Mouse (Mus musculus): ENCODE measurements around the gene Sypl2.

Gene Sypl2

DNA sequence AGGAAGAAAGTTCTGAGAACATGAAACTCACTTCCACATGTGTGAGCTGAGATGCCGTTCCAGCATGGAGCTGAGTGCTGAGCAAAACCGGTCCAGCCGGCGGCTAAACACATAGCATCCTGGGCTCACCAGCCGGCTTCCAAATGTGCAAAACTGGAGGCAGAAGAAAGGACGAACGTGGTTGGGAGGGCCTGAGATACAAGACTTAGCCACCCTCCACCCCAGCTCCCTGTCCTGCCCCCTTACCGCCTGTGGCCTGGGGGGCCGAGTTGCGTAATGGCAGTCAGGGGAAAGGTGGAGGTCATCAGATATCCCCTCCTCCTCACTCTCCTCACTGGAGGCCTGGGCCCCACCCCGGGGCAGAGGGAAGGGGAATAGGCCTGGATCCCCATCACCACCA is 22.0 kb downstream of the Sypl2 start:
- DNase-seq, result peak in 1 of 2 experiments; percentile 11

DNA sequence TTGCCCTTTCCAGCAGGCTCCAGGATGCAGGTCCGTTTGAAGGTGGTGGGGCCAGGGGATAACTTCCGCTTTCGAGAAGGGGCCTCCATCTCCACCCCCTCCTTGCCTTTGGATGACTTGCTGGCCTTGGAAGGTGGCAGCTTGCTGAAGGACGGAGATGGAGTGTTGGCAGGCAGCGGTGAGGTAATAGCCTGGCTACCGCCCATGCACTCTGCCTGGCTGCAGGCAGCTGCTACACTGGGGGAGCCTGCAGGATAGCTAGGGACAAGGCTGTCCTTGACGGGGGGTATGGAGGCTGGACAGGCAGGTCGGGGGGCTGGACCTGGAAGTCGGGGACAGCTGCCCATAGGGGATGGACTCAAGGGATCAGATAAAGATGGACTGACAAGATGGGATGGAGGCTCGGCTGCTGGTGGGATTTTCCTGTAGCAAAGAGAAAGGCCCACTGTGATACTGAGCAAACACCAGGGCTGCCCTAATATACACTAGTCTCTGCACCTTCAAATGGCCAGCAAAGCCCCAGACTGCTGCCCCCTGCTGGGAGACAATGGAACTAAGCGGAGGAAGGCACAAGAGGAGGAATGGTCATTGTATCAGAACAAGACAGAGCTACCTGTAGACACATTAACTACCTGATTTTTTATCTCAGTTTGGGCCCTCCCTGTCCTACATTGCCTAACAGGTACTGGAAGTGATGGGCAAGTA is 22.7 kb downstream of the Sypl2 start:
- DNase-seq, result peak; percentile 90 to 94

GRCm38 (mm10) chr3:108203212-108203611 is 23.2 kb downstream of the Sypl2 start:
- peak; percentile 59 to 63 for DNase-seq

DNA sequence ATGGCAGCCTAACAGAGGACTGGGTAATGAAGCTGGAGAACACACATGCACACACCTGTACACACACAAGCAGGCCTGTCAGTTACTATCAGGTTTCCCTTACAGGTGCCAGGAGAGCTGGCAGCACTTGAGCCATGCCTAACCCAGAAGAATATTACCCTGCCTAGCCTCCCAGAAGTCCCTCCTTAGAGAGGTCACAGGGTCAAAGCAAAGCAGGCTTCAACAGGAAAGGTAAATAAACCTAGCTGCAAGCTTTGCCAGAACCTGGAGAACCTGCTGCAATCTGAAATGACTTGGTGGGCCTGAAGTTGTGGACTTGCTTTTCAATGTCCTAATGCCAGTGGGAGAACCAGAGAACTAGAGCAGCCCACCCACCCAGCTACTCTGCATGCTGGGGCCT is 23.9 kb downstream of the Sypl2 start:
- no peak for DNase-seq

DNA sequence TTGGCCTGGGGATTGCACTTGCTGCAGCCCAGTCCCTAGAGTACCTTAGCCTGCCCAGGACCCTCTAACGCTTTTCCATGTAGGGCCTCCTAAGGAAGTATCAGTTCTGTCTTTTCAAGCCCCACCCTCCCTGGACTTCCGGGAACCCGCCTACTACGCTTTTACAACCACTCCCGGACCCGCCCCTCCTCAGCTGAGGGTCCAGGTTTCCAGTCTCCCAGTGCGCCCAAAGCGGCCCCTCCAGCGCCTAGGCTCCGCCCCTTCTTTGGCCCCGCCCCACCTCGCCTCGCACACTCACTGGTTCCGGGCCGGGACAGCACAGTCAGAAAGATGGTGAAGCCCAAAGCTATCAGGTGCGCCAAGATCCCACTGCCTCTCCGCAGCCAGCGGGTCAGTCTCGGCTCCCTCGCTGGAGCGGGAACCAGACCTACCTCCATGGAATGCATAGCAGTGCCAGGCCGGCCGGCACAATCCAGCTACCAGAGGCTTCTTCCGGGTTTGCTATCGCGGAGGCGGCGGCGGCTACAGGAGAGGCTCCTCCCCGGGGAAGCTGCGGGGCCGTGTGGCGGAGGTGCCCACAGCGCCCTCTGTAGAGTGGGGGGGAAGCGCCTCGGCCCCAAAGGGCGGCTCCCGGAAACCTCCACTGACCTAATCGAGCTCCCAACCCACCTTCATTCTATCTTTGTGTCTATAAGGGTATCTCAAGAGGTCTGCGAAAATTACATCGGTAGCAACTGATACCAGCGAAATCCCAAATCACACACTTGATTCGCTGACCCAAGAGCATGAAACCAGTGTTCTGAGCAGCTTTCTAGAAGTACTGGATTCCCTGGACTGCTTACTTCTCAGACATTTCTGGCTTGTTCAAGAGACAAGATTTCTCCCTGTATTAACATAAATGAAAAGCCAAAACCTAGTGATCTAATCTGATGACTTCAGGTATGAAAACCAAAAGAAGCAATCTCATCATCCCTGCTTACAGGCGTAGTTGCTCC is 25.8 kb downstream of the Sypl2 start, which contains the start of gene Cyb561d1:
Gene Cyb561d1, minus strand, starts transcription at position 884 of the 995 bp plus-strand sequence.
- peak; percentile 88 for DNase-seq

DNA sequence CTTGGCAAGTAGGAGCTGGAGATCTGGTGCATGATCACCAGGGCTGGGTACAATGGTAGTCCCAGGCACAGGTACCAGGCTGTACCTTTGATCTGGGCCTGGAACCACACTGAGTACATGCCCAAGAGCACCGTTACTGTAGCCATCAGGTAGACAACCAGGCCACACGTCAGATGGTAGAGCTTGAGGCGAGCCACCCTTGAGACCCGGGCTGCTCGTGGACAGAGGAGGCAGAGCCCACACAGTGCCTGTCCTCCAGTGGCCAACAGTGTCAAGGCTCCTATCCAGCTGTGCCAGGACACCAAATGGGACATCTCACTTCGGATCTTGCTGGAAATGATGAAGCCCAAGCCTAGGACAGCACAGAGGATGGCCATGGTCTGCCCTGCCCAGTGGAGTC is 27.2 kb downstream of the Sypl2 start:
- peak in 1 of 2 experiments; percentile 9 for DNase-seq

DNA sequence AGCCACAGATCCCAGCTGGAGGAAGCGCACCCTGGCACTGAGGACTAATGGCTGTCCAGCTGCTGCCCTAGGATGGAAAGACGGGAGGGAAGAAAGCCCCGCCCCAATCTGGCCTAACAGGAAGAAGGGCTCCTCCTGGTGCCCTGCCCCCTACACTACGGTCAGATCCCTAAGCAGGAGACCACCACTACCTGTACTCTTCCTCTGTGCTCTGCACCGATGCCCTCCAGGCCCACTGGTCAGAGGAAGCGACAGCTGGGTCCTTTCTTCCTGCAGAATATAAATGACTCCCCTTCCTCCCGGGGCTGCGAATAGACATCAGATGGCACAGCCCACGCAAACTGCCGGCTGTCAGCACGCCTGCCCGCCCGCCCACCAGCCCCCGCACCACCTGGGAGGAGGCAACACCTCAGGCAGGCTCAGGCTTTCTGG is 29.4 kb downstream of the Sypl2 start:
- peak; percentile 72 to 80 for DNase-seq

- peak; percentile 56 to 62 for DNase-seq
These were observed 30.4 kb downstream of the Sypl2 start for GRCm38 (mm10) chr3:108195941-108196590.

DNA sequence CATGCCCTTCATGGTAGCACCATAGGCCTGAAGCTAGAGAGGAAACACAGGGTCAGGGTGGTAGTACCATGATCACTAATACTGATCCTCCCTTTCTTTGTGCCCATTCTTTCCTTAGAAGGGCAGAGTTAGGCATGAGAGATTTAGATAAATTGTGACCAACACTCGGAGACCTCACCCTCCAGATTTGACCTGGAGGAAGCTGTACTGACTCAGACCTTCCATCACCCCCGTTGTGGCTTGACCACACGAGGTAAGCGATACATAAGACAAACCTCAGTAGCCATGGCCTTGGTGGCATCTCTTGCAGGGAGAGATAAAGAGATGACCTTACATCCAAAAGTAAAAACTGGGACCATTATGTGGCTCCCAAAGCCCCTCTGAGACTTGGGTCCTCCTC is 31.2 kb downstream of the Sypl2 start:
- no peak for DNase-seq

DNA sequence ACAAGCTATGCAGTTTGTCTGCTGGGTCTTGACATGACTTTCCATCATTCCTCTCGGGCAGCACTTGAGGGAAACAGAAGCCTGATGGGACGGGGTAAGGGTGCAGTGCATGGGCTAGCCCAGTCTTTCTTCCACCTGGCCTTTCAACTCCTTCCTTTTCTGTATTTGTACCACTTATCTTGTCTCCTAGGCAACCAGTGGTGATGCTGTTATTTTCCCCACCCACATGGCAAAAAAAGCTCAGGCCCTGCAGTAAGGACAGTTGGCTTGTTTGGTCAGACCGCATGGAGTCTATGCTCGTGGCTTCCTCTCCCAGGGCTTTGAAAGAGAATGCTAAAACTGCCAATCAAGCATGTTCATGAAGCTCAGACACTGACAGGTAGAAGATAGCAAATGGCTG is 32.8 kb downstream of the Sypl2 start:
- DNase-seq, result peak in 1 of 2 experiments; percentile 1

GRCm38 (mm10) chr3:108189897-108190296 is 36.6 kb downstream of the Sypl2 start:
- peak in 1 of 2 experiments; percentile 3 for DNase-seq

DNA sequence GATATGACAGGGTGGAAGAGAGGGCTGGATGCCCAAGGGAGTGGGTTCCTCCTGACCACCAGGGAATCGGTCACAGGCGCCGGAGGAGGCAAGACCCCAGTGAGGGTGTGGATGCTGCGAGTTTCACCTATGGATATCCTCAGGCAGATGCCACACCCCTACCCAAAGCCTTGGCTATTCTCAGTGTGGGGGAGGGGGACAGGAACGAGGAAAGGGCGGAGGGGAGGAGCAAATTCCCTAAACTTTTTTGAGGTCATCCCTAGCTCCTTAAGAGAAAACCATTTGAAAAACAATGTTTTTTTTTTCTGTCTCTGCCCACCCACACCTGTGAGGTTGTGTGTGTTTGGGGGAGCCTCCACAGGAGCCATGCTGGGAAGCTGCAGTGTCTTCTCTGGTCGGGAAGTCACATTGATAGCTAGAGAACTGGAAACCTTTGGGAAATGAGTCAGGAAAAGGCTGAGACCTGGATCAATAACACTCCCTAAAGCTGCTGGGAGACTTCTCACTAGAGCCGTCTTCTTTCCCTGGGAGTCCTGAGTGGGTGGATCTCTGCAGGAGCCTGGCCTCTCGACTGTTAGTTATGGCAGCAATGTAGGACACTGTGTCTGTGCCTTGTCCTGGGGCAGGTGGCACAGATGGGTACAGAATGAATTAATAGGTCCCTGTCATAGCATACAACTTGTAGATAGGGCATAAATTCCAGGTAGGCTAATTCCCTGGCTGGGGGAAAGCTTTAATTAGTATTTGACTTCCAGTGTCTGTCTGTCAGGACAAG is 37.5 kb downstream of the Sypl2 start:
- peak; percentile 17 to 25 for DNase-seq

DNA sequence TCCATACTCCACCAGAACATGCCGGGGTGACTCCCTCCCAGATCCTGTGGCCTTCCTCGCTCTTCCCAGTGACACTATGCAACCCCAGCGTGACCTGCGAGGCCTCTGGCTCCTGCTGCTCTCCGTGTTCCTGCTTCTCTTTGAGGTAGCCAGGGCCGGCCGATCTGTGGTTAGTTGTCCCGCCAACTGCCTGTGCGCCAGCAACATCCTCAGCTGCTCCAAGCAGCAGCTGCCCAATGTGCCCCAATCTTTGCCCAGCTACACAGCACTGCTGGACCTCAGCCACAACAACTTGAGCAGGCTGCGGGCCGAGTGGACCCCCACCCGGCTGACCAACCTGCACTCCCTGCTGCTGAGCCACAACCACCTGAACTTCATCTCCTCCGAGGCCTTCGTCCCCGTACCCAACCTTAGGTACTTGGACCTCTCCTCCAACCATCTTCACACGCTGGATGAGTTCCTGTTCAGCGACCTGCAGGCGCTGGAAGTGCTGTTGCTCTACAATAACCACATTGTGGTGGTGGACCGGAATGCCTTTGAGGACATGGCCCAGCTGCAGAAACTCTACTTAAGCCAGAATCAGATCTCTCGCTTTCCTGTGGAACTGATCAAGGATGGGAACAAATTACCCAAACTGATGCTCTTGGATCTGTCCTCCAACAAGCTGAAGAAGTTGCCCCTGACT is 39.2 kb downstream of the Sypl2 start:
- DNase-seq, result peak; percentile 32 to 42

- DNase-seq, result peak; percentile 63 to 74
These were observed 40.1 kb downstream of the Sypl2 start, which contains the start of gene Amigo1 for GRCm38 (mm10) chr3:108186098-108187047. TSS of gene Amigo1 (plus strand) at chr3:108186335.

- DNase-seq, result no peak
These were observed 40.9 kb downstream of the Sypl2 start for GRCm38 (mm10) chr3:108185460-108186097.

- no peak for DNase-seq
These were observed 41.7 kb downstream of the Sypl2 start for GRCm38 (mm10) chr3:108184742-108185141.

GRCm38 (mm10) chr3:108180514-108180913 is 45.9 kb downstream of the Sypl2 start:
- DNase-seq, result no peak

DNA sequence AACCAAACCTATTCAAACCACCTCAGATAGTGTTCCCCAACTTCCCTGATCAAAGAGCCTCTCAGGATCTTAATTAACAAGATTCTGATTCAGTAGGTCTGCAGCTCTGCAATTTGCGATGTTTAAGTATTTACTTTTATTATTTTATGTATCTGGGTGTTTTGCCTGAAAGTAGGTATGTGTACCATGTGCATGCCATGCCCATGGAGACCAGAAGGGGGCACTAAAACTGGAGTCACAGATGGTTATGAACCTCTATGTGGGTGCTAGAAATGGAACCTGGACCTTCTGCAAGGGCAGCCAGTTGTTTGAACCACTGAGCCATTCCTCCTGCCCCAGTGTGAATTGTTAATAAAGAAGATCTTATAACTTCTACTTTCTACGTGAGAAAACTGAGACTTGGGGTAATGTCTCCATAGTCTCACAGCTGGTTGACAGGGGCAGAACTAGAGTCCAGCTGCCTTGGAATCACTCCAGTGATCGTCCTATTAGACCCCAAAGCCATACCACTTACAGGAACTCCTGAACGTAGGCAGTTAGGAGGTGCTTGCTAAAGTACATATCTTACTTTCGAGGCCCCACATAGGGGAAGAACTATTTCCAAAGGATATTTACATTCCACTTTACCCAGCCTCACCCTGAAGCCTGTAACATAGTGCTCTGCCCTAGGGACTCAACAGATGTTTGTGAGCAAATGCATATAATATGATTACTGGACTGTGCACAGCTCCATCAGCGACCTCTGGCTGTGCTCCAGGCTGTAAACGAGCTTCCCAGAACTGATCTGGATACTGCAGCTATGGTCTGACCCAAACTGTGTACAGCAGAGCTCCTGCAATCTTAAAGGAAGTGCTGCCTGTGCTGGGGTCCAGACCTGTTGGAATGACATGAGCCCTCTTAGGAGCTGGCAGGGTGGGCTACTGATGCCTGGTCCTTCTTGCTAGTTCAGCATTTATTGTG is 47.4 kb downstream of the Sypl2 start:
- no peak for DNase-seq

All from cerebellum, postnatal 14 days (tissue).